Mouse (Mus musculus): ENCODE data around the gene Shc1.

Shc1 gene

DNA sequence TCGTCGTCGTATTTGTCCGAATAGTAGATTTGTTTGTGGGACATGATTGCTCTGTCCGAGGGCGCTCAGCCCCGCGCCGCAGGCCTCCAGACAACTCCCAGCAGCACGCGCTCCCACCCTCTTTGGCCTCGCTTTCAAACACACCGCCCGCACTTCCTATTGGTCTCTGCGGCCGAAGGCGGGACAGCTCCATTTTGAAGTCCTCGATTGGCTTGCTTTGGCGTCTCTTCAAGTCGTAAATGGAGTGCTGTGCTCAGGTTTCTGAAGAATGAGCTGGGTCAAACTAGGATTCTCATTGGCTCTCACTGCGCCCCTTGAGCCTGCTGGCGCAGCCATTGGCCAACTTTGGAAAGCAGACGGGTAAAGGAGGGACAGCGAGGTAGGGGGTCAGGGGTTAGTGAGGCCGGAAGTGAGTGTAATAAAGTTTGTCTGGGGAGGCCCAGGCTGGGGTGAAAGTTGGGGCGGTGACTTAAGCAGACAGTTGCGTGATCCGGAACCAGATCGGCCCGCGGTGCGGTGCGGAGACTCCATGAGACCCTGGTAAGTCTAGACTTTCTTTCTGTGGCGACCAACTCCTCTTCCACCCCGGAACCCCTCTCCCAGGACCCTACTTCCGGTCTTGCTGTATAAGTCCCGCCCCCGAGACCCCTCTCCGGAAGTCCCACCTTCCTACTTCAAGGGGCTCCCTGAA is at the start of gene Shc1, which contains the start of gene Cks1b:
TSS of gene Shc1 (plus strand) at position 274 of the 691 bp plus-strand sequence.
TSS of gene Cks1b (minus strand) at position 214 of the 691 bp plus-strand sequence.
- DNase-seq = peak; percentile 92 to 99

DNA sequence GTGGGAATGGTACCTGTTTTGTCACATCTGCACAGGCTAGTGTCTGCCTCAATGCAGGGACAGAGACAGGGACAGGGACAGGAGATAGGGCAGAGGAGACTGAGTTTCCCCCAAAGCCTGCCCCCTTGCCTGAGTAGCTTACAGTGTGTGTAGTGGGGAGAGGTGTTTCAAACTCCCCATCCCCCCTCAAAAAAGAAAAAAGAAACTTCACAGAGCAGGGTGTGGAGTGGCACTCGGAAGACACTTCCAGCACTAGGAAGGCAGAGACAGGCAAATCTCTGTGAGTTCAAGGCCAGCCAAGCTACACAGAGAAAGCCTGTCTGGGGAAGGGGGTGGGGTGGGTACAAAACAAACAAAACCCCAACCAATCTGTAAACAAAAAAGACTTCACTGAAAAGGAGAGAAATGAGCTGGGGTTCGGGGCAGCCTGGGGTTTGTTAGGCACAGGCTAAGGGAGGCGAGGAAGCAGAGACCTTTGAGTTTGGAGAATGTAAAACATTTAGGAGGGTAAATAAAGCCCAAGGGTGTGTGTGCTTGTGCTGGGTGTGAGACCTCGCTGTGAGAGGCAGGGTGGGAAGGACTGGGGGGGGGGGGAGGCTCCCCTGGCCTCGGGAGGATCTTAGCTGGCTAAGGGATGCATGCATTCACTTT is 44.5 kb upstream of the Shc1 start:
- DNase-seq = no peak

DNA sequence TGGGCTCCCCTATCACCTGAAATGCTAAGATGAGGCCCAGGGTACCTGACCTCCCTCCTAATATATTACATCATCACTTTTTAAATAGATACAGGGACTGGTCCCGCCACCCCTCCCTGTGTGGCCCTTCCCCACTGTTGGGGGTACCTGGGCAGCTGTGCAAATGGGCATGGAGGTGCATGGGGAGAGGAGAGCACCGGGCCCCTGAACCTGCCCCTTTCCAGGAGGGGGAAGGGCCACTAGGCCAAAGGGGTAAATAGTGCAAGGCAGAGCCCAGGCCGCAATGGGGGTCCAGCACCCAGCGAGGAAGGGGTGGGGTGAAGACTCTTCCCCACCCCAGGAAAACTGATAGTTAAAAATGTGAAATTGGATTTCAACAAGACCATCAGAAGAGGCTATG is 40.4 kb upstream of the Shc1 start:
- DNase-seq = no peak

DNA sequence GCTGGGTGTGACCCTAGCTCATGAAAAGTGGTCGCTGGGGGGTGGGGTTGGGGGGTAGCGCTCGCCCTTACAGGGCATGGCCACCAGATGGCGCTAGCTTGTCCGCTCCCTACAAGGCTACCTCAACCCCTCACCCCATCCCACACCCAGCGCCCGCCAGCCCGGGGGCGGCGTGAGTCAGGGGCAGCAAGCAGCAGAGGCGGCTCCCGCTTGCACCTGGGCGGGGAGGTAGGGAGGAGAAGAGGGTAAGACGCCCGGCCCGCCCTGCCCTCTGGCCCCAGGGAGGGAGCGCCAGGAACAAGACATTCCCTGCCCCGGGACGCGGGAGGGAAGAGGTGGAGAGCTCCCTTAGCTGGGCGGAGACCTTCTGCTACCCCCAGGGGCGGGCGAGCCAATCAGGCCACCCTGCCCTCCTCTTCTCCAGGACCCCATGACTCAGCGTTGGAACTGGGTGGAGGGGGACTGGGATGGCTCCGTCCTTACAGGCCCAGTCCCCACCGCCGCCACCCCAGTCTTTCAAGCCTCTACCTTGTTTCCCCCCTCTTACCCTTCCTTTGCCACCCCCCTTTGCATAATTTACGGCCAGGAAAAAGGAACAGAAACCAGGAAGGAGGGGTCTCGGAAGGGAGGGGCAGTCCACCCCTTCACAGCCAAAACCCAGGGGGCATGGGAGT is 39.7 kb upstream of the Shc1 start:
- DNase-seq = peak; percentile 74 to 80

DNA sequence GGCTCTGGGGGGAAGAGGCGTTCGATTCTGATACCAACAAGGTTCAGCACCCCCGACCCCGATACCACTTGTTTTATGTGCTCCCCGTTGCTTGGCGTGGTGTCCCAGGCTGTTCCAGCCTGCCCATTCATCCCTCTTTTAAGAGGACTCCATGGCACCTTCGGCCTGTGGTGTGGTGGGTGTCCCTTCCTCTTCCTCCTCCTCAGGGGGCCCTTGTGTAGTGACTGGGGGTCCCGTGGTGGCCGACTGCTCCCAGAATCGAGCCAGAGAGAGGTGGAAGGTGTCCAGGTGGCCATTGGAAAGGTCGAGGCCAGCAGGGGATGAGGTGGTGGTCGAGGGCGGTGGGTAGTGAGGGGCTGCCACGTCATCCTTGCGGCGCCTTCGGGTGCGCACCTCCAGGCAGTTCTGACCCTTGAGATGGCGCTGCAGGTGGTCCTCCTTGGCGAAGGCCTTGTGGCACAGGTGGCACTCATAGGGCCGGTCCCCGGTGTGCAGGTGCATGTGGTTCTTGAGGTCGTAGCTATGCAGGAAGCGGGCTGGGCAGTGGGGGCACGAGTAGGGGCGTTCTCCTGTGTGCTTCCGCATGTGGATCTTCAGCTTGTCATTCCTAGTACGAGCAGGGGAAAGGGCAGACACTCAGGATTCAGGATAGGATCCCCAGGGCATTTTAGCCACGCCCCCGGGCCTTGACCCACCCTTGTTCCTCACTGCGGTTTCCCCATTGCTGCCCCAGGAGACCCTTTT is 38.7 kb upstream of the Shc1 start:
- DNase-seq = peak in 1 of 2 experiments; percentile 18

DNA sequence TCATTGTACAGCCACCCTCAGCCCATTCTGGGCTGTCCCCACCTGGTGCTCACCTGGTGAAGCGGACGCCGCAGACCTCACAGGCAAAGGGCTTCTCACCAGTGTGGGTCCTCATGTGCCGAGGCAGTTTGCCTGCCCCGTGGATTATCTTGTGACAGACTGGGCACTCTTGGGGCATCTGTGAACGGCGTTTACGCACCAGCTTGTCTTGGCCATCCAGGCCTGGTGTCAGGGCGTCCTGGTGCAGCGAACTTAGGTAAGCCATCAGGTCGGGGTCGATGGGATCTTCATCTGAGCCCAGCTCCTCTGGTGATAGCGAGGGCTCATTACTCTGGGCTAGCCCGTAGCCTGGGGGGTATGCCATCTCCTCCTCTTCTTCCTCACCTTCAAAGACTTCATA is 38.0 kb upstream of the Shc1 start:
- no peak for DNase-seq

DNA sequence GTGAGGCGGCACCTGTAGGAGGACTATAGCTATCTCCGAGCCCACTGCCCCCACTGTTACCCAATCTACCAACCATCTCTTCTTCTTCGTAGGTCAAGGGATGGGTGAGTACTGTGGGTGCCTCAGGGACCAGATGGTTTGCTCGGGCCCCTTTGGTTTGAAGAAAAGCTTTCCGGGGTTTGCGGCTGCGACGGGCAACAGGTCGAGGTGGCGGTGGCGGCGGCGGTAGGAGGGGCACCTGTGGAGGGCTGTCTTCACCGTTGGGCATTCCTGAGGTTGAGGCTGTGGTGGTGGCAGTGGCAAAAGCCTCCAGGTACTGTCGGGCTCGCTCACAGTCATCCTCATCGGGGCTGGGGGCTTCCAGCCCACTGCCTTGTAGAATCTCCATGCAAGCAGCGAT is 37.5 kb upstream of the Shc1 start:
- DNase-seq = no peak

DNA sequence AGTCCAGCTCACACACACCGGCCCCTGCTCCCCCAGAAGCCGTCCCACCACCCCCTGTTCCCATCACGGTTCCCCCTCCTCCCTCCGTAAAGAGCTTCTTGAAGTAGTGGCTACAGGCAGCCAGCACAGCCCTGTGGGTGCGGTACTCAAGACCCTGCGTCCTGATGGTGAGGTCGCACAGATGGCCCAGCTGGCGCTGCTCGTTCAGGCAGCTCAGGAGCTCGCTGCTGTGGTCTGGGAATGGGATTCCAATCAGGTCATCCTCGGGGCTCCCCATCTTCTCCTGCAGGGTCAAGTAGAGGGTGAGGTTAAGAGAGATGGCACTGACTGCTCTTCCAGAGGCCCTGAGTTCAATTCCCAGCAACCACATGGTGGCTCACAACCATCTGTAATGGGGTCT is 37.0 kb upstream of the Shc1 start:
- DNase-seq = no peak

DNA sequence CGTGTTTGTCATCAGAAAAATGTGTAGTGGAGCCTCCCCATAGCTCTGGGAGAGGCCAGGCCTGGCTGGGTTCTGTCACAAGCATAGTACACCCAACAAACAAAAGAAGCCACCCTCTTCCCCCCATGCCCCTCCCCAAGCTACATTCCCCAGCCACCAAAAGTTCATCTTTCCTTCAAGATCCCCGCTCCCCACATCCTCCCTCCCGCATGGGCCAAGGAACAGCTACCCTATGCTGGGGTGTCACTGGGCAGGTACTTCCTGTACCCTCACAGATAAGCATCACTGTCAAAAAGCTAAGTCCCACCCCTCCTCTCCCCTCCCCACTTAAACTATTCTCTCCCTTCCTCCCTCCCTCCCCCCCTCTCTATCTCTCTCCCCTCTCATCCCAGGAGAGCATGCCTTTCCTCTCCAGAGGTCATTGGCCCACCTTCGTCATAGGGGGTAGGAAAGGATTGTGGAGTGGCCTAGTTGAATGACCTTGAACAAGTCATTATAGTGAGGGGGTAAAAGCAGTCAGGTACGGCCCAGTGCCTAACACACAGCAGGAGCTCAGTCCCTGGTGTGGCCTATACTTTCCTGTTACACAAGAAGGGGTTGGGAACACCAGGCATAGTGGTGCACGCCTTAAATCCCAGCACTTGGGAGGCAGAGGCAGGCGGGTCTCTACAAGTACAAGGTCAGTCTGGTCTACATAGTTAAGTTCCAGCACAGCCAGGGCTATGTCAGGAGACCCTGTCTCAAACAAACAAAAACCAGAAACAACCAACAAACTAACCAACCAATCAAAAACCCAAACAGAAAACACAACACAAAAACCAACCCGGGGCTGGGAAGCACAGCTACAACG is 36.0 kb upstream of the Shc1 start:
- no peak for DNase-seq

DNA sequence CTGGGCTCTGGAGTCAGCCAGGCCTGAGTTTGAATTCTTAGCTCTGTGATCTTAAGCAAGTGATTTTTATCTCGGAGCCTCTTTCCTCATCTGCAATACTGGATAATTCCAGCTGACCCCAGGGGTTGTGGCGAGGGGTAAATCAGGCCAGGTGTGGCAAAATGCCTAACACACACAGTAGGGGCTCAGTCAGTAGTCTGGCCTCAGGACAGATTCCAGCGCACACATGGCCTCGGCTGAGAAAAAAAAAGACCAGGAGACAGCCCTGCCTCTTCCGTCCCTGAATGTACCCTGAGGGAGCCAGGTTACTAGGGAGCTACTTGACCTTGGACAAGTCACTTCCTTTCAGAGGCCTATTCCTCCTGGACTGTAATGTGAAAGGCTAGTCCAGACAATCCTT is 35.3 kb upstream of the Shc1 start:
- DNase-seq = no peak

DNA sequence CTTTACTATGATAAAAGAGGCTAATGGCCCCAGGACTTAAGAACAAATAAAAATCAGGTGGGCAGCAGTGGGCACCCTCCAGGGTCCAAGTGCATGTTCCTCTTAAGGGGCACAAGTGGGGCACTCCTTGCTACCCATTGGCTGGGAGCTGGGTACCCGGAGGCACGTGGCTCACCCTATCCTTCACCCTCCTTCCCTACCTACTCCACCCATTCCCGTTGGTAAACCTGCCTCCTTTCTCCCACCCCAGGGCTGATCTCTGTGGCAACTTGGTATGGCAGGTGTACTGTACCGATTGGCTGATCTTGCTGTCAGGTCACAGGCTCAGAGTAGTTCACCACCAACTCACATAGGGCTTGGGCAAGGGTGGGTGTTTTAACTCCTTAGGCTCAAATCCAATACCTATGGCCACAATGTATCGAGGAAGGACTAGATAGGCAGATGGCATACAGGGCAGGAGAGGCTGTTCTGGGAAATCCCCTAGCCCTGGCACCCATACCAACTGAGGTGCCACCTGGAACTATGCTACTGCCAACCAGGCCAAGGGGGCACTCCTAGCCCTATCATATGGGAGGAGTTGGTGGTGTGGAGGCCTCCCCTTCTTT is 34.5 kb upstream of the Shc1 start:
- DNase-seq = no peak

DNA sequence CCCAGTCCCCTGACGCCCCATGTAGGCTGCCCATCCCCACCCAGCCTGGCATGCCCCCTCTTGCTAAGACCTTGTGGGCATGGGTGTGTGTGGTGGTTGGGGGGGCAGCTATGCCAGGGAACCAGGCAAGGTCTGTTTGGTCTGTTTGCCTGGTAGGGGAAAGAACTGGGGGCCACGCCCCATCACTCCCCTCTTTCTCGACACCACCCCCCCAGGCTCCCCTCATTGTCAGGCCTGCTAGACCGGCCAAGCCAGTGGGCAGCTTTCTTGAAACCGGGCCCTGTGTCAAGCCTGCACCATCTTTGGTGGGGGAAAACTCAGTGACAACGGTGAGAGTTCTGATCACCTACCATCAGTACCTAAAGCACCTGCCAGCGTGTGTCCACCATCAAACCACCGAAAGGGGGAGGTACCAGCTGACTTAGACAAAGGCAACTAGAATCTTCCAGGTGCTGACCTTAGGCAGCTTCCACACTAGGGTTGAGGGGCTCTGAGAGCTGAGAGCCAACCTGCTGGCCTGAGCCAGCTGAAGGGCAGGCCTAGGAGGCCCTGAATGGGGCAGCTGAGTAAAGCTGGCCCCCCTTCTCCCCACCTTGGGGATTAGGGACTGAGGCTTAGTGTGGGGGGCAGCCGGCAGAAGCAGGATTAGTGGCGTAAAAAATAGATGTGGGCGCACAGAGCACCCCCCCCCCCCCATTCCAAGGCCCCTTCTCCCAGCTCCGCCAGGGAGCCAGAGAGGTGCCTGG is 33.7 kb upstream of the Shc1 start:
- no peak for DNase-seq

DNA sequence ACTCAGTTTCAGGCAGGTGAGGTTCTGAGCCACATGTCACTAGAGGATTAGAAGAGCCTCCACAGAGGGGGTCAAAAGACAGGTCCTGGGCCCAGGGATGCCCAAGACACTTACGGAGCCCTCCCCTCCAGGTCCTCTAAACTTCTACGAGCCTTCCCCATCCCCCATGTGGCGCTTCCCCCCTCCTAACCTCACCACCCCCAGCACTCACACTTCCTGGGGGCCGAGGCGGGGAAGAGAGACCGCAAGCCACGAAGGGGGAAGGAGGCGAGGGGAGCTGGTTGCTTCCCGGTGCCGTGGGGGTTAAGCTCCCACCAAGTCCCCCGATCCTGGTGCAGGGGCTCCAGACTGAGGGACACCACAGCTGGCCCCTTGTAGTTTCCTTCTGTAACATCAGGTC is 32.8 kb upstream of the Shc1 start:
- peak in 1 of 2 experiments; percentile 22 for DNase-seq

DNA sequence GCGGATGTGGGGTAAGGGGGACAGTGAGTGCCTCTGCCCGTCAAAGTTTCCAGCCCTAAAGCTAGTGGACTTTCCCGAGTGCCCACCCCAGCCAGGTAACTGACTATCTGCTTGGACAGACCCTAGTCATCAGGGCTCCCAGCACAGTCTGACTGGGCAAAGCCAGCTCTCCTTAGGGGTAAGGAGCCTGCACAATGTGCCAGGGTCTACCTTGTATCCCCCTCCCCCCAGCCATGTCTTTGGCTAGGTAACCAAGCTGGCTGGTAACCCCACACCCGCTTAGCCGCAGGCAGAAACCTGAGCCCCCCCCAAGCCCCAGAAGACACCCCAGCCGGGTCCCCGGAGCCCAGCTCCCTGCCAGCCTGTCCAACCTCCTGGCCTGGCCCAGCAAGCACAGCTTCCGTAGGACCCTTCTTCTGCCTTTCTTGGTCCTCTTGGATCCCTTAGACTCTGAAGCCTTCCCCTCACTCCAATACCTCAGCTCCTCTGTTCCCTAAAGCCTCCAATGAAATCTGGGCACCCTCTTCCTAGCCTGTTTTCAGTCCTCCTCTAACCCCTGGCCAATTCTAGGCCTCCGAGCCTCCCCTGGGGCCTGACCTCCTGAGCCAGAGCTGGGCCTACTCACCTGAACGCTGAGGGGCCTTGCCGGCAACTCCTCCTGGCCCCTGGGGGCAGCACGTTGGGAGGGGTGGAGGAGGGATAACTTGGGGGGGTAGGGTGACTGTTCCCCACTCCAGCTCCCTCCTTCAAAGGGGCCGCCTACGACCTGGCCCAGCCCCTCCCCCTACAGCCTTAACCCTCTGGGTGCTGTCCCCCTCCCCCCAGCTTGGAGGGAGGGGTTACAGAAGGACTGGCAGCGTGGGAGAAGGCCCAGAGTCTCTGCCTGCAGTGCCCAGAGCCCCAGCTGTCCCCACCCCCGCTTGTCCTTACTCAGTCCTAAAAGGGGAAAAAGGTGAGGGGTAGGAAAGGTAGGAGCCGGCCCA is 31.5 kb upstream of the Shc1 start:
- DNase-seq = peak in 1 of 2 experiments; percentile 43

DNA sequence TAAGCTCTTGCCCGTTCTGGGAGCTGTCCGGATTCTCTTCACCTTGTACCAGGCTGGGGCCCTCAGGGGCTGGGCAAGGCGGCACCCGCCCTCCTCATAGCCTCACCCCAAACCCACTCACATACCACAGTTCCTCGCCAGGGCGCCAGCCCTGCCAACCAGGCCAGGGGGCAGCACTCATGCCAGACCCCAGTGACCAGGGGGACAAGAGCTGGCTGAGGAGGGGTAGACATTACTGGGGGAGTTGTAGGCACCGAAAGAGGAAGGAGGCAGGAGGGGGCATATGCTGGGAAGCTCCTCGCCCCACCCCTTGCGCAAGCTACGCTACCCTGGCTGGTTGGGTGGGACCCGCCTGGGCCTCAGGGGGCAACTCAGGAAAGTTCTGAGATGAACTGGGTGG is 30.6 kb upstream of the Shc1 start:
- DNase-seq = peak in 1 of 2 experiments; percentile 27

DNA sequence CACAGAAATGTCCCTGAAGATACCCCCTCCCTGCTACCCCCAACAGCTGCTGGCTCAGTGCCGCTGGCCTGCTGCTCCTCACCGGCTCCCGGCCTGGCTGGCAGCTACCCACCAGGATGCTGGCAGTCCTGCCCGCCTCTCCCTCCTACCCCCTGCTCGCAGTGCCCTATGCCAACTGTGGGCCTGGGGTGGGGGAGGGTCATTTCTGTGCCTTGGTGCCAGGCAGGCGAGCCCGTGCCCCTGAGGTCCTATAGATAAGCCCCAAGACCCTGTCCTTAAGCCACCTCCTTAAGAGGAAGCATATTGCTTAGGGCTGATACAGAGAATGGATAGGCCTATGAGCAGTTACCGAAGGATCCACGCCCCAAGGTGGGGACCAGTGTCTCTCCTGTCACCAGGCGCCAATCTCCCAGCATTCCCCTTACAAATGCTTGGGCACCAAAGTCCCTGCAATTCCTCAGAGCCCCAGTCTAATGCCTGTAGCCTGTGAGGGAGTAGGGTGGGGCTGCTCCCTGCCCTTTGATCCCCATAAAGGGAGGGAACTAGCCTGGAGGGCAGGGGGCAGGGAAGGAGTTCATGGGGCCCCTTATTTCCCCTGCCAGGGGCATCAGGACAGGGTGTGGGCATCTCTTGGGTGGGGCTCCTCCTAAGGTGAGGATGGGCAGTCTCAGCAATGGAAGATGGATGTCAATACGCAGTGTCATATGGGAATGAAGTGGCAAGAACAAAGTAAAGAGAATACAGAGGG is 29.9 kb upstream of the Shc1 start:
- DNase-seq = peak; percentile 60 to 79

DNA sequence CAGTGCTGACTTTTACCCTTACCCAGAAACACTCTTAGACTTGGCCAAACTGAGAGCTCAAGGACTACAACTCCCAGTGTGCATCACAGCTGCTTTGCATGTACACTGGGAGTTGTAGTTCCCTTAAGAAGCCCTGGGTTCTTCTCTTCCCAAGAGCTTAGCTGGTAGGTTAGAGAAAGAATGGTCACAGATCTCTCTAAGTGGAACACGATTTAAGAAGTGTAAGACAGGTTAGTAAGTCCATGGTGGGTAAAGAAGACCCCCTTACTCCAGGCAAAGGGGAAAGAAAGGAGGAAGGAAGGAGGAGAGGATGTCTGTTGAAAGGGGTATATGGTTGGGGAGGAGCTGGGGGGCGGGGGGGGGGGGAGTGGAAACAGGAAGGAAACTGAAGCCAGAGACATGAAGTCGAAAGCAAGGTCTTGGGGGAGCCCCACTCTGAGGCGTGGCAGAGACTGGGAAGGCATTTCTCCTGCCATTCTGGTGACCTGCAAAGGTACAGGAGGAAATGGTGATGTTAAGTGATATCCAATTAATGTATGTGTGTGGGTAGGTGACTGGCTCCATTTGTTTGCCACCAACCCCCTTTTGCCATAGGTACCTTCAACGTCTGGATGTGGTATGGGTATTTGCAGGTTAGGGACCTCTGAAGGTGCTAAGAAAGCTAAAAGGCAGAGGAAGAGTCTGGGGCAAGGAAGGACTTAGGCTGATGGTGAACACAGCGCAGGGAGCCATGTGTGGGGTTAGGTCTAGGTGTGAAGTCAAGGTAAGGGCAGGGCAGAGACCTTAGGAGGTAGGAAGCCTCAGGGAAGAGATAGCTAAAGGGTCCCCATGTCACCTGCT is 29.1 kb upstream of the Shc1 start:
- peak; percentile 37 to 50 for DNase-seq

DNA sequence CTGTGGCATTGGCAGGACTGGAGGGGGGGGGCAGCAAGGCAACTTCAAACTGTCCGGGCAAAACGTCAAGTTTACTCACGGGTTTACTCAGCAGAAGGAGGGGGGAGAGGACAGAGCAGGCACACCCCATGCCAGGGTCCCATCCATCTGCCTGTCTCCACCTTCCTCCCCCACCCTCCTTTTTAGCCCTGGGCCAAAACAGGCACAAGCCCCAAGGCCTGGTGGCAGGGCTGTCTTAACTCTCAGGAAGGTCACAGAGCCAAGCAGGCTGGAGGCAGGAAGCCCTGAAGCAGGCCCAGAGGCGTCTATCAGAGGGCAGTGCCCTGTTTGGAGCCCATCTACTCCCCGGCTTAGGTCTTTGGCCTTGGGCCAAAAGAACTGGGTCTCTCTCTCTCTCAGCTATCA is 28.1 kb upstream of the Shc1 start:
- DNase-seq = peak; percentile 35 to 51

Data from kidney, postnatal 36 days (tissue).